Mouse (Mus musculus): Measurements from ENCODE around the gene Gabbr1.

GRCm38 (mm10) chr17:37078990-37079389, 33.2 kb downstream of the Gabbr1 start:
- TF ChIP-seq CTCF (IDR thresholded peaks at IDR 0.05; ENCODE audit: borderline replicate concordance, extremely low read depth, insufficient read depth, insufficient read length) (no peak), POLR2A (IDR thresholded peaks at IDR 0.05; ENCODE audit: borderline replicate concordance, extremely low read depth, insufficient read depth, insufficient read length, poor library complexity, severe bottlenecking) (no peak)

Measured in brain, embryonic 14.5 days (tissue).